Mouse (Mus musculus): ENCODE measurements around the gene Mef2d.

Gene Mef2d

DNA sequence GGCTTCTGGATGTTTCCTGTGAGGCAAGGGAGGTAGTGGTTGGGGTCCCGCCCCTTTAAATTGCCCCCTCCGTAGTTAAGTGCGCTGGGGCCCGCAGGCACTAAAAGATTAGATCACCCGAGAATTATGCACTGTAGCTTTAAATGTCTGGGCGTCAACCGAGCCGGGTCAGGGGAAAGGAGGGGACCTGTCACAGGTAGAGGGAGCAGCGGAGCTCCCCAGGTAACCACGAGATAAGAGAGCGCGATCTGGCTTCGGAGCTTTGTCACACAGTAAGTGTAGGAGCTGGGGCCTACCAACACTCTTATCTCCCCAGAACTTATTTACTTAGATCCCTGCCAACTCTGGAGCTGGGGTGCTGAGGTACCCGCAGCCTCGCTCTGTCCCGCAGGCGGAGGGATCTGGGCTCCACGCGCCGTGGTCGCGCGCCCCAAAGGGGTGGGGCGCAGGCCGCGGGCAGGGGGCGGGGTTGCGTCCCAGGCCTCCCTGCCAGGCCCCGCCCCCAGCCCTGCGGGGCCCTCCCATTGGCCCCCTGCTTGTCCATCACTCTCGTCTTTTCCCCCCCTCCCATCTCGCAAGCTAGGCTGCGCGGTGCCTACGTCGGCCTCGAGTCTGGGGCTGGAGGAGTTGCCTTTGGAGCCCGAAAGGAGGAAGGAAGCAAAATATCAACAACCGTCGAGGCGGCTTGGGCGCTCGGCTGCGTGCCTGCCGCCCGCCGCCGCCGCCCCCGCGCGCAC, at the start of gene Mef2d:
Gene Mef2d, plus strand, starts transcription at position 586 of the 737 bp plus-strand sequence.
- peak; percentile 93 for DNase-seq (ENCODE audit: low spot score in 2 of 2)

DNA sequence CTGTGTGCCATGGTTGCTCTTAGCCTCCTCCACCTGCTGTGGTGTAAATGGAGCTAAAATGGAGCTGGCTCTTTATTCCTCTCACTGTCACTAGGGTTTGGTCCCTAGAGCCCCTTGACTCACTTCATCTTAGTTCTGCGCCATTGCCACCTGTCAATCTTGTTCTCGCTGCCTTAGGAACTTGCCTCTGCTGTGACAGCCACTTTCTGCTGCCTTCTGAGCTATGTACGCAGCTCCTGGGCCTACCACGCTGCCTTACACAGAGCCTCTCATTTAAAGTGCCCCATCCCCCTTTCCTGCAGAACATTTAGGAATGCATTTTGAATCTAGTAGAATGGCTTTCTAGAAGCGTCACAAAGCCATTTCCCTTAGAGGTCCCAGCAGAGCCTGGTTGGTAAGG, 48.0 kb upstream of the Mef2d start:
- DNase-seq (ENCODE audit: low spot score in 2 of 2) = no peak

DNA sequence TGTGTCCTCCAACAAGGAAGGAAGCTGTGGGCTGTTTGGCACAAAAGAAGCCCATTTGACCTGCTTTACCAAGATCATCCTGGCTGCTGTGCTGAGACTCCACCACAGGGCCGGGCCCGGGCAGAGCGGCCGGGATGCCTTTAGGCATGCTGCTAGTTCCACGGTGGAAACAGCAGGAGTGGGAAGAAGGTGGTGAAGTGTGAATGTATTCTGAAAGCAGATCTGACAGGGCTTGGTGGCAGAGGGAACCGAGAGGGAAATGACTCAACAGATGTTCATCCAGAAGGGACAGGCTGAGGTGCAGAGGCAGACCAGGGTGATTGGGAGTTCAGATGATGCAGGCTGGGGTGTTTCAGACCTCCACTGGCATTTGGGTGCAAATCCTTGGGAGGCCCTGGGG, 44.5 kb upstream of the Mef2d start:
- no peak for DNase-seq (ENCODE audit: low spot score in 2 of 2)

DNA sequence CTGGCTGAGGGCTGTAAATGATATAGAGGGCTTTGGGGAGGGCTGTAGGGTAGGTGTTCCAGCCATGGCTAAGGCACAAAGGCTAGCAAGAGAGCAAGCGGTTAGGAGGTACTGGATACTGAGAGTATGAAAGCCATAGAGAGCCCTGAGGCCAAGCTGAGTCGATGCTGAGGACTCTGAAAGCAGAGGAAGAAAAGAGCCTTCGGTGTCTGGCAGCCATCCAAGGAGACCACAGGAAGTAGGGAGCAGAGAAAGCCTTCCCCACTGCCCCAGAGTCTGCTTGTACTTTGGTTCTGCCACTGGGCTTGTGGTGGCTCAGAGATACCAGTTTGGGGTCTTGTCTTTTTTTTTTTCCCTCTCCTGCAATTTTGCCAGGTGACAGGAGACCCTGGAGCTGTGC, 41.9 kb upstream of the Mef2d start:
- no peak for DNase-seq (ENCODE audit: low spot score in 2 of 2)

DNA sequence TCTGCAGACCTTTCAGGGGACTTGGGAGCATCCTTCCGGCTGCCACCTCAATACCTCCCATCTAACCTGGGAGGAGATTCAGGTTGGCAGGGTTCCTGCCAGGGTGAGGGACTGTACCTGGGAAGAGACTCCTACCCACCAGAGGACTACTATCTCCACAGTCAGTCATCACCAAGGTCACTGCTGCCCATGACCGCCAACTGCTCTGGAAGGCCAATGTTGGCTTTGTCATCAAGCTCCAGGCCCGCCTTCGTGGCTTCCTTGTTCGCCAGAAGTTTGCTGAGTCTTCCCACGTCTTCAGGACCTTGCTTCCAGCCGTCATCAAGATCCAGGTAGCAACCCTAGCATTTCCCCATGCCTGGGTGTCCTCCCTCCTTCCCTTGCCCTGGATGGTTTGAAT, 40.4 kb upstream of the Mef2d start:
- DNase-seq (ENCODE audit: low spot score in 2 of 2) = no peak

DNA sequence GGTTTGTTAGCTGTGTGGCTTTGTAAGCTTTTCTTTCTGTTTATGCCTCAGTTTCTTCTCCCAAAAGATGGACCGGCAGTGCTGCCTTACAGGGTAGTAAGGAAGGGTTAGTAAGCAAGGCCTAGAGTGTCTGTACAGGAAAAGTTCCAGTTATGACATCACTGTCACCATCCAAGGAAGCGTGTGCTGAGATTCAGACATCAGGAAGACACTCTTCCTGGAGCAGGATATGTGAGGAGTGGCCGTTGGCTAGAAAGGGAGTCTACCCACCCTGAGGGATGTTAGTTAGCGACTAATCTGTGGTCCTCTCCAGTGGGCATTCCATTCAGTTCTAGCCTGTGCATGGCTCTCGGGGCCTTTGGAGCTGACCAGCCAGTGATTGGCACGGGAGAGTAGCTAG, 40.0 kb upstream of the Mef2d start:
- DNase-seq (ENCODE audit: low spot score in 2 of 2) = no peak

DNA sequence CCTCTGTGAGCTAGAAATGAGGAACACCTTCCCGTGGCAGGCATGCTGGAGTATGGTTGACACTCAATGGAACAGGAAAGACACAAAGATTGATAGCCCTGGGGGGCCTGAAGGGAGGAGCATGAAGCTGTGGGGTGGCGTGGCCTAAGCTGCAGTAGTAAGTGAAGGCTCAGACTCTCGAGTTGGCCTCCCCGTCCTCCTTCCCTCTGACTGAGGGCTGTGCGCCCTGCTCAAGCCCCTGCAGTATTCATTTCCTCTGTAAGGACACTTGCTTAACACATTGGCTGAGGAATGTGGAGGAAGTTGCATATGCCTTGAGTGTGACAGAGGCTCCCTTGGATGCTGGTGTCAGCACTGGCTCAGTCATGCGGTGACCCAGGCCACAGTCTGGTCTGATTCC, 39.6 kb upstream of the Mef2d start:
- no peak for DNase-seq (ENCODE audit: low spot score in 2 of 2)

DNA sequence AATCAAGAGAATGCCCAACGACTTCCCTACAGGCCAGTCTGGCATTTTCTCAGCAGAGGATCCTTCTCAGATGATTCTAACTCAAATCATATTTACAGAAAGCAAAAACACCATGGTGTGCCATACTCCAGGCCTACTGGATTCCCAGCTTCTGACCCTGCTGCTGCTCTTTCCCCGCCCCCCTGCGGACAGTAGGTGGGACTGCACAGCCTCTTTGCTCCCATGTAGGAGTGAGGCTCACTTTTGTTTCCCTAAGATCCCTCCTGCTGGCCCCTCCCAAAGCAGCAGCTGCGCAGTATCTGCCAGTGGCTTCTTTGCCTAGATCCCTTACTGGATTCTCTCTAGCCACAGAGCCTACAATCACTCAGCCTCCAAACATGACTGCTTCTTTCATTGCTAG, 36.0 kb upstream of the Mef2d start:
- no peak for DNase-seq (ENCODE audit: low spot score in 2 of 2)

DNA sequence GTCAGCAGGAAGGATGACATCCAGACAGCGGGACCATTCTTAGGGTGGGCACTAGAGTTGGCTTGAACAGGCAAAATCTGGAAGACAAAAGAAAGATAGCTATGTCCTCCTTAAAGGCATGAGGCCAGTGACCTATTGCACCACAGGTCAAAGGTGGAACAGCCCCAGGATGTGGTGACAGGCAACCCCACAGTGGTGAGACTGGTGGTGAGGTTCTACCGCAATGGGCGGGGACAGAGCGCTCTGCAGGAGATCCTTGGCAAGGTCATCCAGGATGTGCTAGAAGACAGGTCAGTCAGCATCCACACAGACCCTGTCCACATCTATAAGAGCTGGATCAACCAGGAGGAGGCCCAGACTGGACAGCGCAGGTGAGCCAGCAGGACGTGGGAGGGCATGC, 33.0 kb upstream of the Mef2d start:
- DNase-seq (ENCODE audit: low spot score in 2 of 2) = no peak

DNA sequence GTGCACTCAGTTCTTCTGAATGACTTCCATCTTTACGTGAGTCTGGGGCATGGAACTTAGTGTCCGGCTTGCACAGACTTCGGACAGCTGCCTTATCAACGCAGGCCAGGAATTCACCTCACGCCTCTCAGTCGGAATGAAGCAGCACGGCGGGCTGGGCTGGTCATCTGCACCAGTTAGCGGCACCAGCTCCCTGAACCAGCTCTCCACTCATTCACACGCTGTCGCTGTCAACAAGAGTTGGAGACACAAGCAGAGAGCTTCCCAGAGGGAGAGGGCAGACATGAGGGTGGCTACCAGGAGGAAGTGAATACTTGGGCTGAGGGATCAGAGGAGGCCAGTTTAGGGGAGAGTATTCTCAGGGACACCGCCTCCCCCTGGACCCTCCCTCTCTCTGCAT, 27.8 kb upstream of the Mef2d start:
- no peak for DNase-seq (ENCODE audit: low spot score in 2 of 2)

DNA sequence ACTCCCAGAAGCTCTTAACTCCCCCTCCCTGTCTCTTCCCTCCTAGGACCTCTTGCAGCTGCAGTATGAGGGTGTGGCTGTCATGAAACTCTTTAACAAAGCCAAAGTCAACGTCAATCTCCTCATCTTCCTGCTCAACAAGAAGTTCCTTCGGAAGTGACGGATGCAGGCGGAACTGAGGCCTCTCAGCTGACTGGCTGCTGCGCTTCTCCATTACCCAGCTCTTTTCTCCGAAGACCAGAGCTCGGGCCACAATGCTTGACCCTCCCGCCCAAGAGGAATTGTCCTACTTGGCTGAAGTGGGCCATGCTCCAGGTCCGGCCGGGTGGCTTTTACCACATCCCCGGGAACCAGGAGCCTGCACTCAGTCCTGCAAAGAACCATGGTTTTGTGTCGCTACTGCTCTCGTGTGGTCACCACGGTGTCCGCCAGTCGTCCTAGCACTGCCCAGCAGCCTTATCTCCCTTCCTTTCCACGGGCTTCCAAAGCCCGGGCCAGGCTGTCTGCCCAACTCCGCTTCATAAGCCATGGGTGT, 22.0 kb upstream of the Mef2d start:
- no peak for DNase-seq (ENCODE audit: low spot score in 2 of 2)

DNA sequence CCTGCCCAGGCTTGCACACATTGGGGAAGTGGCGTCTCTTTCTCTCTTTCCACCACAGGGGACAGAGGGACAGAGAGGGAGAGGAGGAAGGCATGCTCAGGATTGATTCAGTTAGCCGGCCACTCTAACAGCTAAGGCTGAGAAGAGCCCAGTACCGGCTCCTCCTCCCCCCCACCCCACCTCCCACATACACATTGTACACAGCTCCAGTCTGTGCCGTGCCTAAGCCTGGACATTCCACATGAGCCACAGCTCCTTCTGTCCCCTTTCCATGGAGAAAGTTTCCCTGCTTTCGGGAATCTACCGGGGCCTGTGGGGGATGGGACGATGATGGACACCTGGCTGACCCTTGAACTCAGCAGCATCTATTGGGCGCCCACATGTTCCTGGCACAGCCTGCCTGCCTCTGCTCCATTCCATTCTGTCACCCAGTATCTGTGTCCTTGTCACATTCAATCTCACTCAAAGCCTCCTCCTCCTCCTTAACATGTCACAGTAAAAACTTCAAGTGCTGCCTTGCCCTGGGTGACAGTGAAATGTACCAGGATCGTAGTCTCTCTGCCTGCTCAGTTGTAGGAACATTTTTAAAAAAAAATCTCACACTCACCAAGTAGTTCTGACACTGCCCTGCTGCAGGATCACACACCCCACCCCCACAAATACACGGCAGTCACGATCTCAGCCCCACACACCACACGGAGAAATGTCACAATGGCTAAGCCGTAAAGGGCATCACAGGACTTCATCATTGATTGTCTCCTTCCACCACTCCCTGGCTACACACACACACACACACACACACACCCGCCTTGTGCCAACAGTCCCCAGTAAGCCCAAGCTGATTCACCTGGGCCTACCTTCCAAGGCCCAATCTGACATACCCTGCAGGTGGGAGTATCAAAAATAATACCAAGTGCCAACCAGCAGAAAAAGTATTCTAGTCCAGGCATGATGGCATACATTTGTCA, 20.7 kb upstream of the Mef2d start:
- no peak for DNase-seq (ENCODE audit: low spot score in 2 of 2)

DNA sequence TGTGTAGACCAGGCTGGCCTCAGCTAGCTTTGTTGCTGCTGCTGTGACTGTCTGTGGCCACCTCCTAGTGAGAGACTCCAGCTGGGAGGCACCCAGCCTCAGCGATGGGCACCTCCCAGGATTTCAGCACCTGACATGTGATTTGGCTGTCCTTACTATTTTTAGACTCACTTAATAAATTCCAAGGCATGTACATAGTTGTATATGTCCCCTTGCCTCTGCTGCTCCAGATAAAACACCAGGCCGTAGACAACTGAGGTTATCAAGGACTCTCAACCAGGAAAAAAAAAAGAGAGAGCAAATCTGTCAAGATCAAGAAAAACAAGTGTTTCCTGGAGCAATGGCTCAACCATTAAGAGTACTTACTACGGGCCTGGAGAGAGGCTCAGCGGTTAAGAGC, 17.0 kb upstream of the Mef2d start:
- DNase-seq (ENCODE audit: low spot score in 2 of 2) = no peak

DNA sequence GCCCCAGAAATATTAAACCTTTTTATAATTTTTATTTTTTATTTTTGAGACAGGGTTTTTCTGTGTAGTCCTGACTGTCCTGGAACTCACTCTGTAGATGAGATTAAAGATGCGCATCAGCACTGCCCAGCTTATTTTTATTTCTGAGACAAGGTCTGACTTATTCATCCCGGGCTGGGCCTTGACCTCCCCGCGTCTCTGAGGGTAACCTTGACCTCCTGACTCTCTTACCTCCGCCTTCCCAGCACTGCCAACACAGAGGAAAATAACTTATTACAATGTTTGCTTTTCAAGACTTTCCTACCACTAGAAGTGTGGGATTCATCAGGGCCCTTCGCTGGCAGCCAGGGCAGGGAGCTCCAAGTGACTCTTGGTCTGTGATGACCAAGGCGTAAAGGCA, 16.0 kb upstream of the Mef2d start:
- no peak for DNase-seq (ENCODE audit: low spot score in 2 of 2)

DNA sequence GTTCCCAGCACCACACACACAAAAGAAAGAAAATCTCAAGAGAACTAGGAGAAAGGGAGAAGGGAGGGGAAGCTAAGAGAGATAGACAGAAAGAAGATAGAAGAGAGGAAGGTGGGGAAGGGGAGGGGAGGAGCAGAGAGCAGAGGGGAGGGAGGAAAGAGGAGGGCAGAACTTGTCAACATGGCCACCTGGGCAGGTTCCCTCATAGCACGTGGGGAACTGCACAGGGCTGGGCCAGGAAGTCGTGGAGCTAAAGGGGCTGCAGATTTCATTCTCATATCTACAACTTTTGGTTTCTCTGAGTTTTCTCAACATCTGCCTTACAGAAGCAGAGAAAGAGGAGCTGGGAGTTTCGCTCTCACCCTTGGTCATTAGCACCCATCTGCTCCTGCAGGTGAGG, 14.5 kb upstream of the Mef2d start:
- no peak for DNase-seq (ENCODE audit: low spot score in 2 of 2)

DNA sequence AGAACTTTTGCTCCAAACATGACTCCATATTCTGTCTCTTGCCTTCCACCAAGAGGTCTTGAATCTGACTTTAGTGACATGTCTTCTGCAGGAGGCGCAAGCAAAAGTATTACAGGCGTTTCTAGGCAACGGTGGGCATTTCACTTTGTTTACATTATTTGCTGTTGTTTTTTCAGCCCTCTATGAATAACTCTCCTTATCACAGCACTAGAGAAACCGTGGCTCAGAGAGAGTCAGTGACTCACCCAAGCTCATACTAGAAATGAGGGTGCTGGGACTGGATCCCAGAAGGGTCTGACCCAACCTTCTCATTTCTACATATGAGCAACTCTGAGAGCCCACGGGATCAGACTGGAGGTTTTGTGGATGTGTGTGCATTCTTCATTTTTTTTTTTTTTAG, 14.1 kb upstream of the Mef2d start:
- DNase-seq (ENCODE audit: low spot score in 2 of 2) = no peak

DNA sequence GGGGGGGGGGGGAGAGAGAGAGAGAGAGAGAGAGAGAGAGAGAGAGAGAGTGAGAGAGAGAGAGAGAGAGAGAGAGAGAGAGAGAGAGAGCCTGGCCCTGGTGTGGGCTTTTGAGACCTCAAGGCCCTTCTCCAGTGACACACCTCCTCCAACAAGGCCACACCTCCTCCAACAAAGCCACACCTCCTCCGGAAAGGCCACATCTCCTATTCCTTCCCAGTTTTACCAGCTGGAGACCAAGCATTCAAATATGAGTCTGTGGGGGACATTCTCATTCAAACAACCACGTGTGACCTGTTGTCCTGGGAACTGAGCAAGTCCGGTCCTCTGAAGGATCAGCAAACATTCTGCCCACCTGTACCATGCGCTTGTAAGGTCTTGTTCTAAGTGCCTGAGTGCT, 13.2 kb upstream of the Mef2d start:
- no peak for DNase-seq (ENCODE audit: low spot score in 2 of 2)

DNA sequence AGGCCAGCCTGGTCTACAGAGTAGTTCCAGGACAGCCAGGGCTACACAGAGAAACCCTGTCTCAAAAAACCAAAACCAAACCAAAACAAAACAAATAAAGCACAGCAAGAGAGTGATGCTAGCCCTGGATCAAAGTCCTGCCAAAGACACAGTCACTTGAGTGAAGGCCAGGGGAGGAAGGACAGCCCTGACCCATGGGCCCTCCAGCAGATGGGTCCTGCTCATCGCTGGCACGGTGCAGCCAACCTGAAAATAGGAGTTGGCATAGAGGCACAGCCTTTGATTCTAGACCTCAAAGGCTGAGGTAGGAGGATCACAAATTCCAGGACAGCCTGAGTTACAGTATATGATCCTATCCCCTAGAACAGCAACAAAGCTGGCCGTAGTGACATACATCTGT, 11.1 kb upstream of the Mef2d start:
- no peak for DNase-seq (ENCODE audit: low spot score in 2 of 2)

DNA sequence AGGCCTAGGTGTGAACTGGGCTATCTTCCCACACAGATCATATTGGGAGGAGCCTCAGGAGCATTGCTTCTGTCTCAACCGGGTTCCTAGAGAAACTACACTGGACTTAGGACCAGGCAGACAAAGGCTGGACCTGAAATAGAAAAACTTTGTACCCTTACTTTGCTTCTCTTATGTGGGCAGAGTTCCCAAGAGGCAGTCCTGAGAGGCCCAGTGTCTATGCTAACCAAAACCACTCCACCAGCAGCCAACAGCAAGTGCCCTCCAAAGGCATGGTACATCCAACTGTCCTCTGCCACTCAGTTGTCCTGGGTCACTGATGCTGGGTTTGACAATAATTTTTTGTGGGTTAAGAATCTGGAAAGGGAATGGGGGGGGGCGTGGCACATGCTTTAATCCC, 9.7 kb upstream of the Mef2d start:
- no peak for DNase-seq (ENCODE audit: low spot score in 2 of 2)

DNA sequence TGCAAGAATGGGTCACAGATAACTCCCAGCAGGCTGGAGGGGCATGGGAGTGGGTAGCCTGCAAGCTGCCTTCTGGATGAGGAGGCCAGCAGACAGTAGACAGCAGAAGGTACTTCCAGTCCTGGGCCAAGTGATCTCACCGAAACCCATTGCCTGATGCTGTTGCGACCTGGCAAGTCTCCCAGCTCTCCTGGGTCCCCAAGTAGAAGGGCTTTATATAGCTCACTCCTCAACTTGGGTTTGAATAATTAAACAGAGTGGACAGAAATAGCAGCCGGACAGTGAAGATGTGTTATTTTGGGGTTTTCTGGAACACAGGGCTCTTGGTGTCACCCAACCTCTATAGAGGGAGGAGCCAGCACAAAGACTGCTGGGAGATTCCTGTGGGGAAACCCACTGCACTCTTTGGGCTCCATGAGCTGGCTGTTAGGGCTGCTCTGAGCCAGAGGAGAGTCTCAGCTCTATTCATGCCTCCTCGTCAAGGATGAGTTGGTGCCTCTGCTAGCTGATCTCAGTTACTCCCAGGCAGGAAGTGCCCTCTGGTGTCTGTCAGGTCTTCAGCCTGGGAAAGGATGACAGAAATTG, 8.9 kb upstream of the Mef2d start:
- DNase-seq (ENCODE audit: low spot score in 2 of 2) = no peak

DNA sequence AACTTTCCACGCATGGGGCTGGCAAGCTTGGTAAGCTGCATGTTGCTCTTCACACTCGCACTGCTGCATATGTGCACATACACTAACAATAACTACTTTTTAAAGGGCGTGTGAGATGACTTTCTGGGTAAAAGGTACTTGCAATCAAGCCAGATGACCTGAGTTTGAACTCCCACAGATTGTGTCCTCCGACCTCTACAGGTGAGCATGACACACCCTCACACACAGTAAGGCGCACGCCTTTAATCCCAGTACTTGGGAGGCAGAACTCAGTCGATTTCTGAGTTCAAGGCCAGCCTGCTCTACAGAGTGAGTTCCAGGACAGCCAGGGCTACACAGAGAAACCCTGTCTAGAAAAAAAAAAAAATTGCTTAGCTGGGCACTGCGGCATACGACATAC, 5.8 kb upstream of the Mef2d start:
- no peak for DNase-seq (ENCODE audit: low spot score in 2 of 2)

DNA sequence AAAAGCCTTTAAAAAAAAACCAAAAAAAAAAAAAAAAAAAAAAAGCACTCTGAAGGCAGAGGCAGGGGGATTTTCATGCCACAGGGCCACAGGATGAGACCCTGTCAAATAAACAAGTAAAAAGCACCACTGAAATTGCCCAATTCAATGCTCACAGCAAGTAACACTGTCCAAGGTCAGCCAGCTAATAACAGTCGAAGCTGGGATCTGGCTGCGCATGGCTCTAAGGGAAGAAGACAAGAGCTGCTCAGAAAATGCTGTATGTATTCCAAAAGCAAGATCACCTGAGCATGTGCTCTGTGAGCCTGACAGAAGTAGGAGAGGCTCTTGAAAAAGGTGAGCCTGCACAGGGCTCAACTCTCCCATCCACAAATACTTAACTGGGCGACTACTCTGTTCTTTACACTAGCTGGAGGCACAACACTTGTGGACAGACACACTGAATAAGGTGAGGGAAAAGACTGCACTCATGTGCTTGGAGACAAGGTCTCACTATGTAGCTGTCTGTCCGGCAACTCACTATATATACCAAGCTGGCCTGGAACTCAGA, 5.2 kb upstream of the Mef2d start:
- DNase-seq (ENCODE audit: low spot score in 2 of 2) = no peak

All from frontal cortex, postnatal 10 days (tissue).